Mouse (Mus musculus) limb, embryonic 10.5 days (tissue): Measurements from ENCODE around the gene Jkamp. TPM values are rescaled to one million over a fixed set of nuclear protein-coding genes. Genes with fewer than 3 reads are reported as not detected.

ENCODE experiments used
- DNase-seq: peaks from one replicate; pipeline ENCODE4 v3.0.0-alpha.2; 2017; ENCODE audit warnings: low spot score
- H3K27ac ChIP-seq: fragments of 300-500 bp; sonication (generic); 2 replicates; pipeline ENCODE4 v1.5.1; 2016; ENCODE audit warnings: mild to moderate bottlenecking
- H3K27me3 ChIP-seq: fragments of 300-500 bp; sonication (generic); 2 replicates; pipeline ENCODE4 v1.6.1; 2016; ENCODE audit warnings: low read depth, mild to moderate bottlenecking; ENCODE audit not compliant: poor library complexity, severe bottlenecking
- H3K36me3 ChIP-seq: fragments of 300-500 bp; sonication (generic); 2 replicates; pipeline ENCODE4 v1.6.1; 2016; ENCODE audit warnings: mild to moderate bottlenecking, moderate library complexity
- H3K4me1 ChIP-seq: fragments of 300-500 bp; sonication (generic); 2 replicates; pipeline ENCODE4 v1.6.1; 2016
- H3K4me3 ChIP-seq: fragments of 300-500 bp; sonication (generic); 2 replicates; pipeline ENCODE4 v1.5.1; 2016; ENCODE audit warnings: mild to moderate bottlenecking, moderate library complexity
- H3K9me3 ChIP-seq: fragments of 300-500 bp; sonication (generic); replicated peaks from 2 replicates; pipeline ENCODE4 v1.6.1; 2016; ENCODE audit warnings: mild to moderate bottlenecking
- WGBS: fragments of 180-500 bp; shearing (Covaris S2); methylation state at CpG from one replicate; pipeline ENCODE4 v1.1.7; 2016; 5-methylcytosine and 5-hydroxymethylcytosine counted together
- polyA plus RNA-seq: library from polyadenylated mRNA; unstranded; fragments of >200 nt; fragmentation: Nextera tagmentation; extraction: Ambion mirVana; gene quantifications from 2 replicates; pipeline ENCODE4 v1.2.1, GENCODE M21; 2016

Gene Jkamp
- polyA plus RNA-seq, 1 experiment from 2014 or later: 67.5 TPM

DNA sequence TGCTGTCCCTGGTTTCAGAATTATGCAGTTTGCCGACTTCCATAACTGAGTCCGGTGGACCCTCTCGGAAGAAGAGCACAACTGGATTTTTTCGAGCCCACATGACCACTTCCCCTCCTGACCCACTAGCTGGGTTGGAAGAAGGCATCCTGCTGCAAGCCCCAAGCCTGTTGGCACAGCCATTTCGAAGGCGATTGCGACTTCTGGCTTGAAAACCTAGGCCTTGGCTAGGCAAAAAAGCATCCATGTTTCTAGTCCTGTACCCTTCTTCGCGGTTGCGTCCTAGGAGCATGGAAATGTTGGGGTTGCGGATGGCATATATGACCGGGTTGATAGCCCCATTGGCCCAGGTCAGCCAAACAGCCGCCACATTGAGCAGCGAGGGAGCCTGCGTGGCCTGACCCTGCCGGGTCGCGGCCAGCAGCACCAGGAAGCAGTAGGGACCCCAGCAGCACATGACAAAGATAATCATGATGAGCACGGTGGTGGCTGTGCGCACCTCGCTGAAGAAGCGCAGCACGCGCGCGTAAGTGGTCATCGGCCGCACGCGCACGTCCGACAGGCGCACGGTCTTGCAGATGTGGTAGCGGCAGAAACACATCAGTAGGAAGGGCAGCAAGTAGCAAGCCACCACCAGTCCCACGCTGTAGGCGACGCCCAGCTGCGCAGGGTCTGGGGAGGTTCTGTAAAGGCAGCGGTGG, 15.6 kb upstream of the Jkamp start:
- H3K36me3 ChIP-seq: peaks cover 10% of the 10 kb centered on the region
- DNase-seq: no peak
- WGBS: 4% methylated on average over 40 of the region's 40 CpGs
- H3K4me3 ChIP-seq: peak overlapping the region; percentile 71
- H3K27ac ChIP-seq: peak overlapping the region; percentile 61
- peaks cover 57% of the 10 kb centered on the region for H3K27me3 ChIP-seq
- no peaks in the 10 kb centered on the region for H3K9me3 ChIP-seq
- H3K4me1 ChIP-seq: peaks cover 17% of the 10 kb centered on the region

GRCm38 (mm10) chr12:72070327-72071269, 14.8 kb upstream of the Jkamp start, which contains the start of gene Gpr135:
Gene Gpr135 (minus strand): TSS chr12:72071125.
- H3K4me1 ChIP-seq: peaks cover 17% of the 10 kb centered on the region
- under 1% methylated on average over 94 of the region's 94 CpGs for WGBS
- H3K4me3 ChIP-seq: peak within 1 kb of the TSS; percentile 71
- peak within 1 kb of the TSS; percentile 61 for H3K27ac ChIP-seq
- no peaks in the 10 kb centered on the region for H3K9me3 ChIP-seq
- DNase-seq: peak; percentile 91
- peaks cover 57% of the 10 kb centered on the region for H3K27me3 ChIP-seq
- peaks cover 13% of the 10 kb centered on the region for H3K36me3 ChIP-seq

DNA sequence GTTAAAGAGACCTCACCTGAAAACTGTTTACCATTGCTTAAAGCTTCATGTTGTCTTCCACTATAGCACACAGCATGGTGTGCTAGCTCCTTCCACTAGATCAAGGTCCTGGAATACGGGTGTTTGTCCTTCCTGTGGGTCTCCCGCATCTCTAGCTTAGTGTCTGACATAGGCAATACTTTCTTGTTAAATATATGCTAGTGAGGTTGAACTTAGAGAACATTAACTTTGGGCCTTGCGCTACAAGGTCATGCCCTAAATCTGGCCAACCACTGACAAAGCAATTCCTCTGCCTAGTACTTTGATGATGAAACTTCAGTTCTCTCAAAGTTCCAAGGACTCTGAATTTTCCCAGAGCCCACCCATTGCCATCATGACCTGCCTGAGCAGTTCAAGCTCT, 7.1 kb upstream of the Jkamp start:
- Histone ChIP-seq H3K27ac (no peak overlapping the region), H3K27me3 (no peaks in the 10 kb centered on the region), H3K4me1 (peaks cover 11% of the 10 kb centered on the region), H3K9me3 (no peaks in the 10 kb centered on the region), H3K36me3 (peaks cover 15% of the 10 kb centered on the region), H3K4me3 (no peak overlapping the region)
- no peak for DNase-seq
- 87% methylated on average over 3 of the region's 3 CpGs for WGBS

- Histone ChIP-seq H3K36me3 (no peaks in the 10 kb centered on the region), H3K27me3 (no peaks in the 10 kb centered on the region), H3K4me3 (peak overlapping the region; percentile 27; the same call in 1 of the 2 replicates), H3K4me1 (peaks cover 26% of the 10 kb centered on the region), H3K27ac (no peak overlapping the region), H3K9me3 (no peaks in the 10 kb centered on the region)
- 70% methylated on average over 3 of the region's 3 CpGs for WGBS
- no peak for DNase-seq
These were observed 3.4 kb upstream of the Jkamp start for GRCm38 (mm10) chr12:72081961-72082360.

DNA sequence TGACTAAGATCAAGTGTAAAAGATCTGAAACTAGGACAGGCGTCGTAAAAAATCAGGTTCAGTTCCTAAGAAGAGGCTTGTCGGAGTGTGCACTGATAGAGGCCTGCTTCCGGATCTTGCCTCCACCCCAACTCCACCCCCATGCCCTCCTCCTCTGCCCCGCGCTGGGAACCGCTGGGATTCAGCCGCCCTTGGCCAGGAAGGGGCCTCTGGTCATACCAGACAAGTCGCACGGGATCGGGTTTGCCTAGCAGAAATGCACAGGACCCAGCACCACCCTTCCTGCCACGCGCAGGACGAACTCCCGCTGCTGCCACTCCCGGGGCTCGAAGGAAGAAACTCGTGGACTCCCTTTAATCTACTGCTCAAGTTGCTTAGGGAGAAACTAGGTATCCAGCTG, 3.0 kb upstream of the Jkamp start:
- no peaks in the 10 kb centered on the region for H3K9me3 ChIP-seq
- 36% methylated on average over 18 of the region's 18 CpGs for WGBS
- H3K27me3 ChIP-seq: no peaks in the 10 kb centered on the region
- H3K4me3 ChIP-seq: peak overlapping the region; percentile 27
- peak; percentile 53 for DNase-seq
- H3K36me3 ChIP-seq: no peaks in the 10 kb centered on the region
- H3K4me1 ChIP-seq: peaks cover 29% of the 10 kb centered on the region
- H3K27ac ChIP-seq: no peak overlapping the region

- no peak for DNase-seq
- H3K9me3 ChIP-seq: no peaks in the 10 kb centered on the region
- H3K4me3 ChIP-seq: no peak overlapping the region
- WGBS: 89% methylated on average over 9 of the region's 9 CpGs
- no peaks in the 10 kb centered on the region for H3K27me3 ChIP-seq
- H3K27ac ChIP-seq: no peak overlapping the region
- H3K36me3 ChIP-seq: no peaks in the 10 kb centered on the region
- peaks cover 37% of the 10 kb centered on the region for H3K4me1 ChIP-seq
These were observed 2.1 kb upstream of the Jkamp start for GRCm38 (mm10) chr12:72083265-72083664.

DNA sequence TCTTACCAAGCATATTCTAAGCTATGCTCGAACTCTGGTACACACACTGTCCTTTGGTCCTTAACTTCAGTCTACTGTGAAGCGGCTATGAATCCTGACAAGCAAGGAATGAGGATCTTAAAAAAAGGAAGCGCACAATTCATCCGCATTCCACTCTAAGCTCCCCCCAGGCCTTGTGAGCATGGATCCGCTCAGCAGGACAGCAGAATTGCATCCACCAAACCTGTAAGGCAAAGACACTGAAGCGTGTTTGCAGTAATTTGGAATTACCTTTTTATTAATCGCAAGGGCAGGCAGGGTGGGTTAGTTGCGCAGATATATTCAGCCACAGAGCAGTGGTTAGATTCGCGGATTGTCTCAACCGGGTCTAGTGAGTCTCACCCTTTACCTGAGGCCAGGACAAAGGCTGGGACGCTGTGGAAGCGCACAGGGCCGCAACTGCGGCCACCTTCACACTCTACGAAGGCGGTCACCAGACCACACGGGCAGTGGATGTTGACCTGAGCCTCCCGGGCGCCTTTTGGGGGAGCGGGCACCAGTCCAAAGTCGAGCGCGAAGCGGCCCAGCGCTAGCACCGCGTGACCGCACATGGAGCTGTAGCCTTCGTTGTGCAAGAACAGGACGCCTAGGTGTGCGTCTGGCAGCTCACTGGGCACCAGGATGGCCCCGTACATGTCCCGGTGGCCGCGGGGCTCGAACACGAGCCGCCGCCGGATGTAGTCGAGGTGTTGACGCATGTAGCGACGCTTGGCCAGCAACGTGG, 947 bp upstream of the Jkamp start:
- Histone ChIP-seq H3K4me3 (peak overlapping the region; percentile 77), H3K36me3 (no peaks in the 10 kb centered on the region), H3K9me3 (no peaks in the 10 kb centered on the region), H3K4me1 (peaks cover 37% of the 10 kb centered on the region), H3K27ac (peak overlapping the region; percentile 95), H3K27me3 (no peaks in the 10 kb centered on the region)
- DNase-seq: no peak
- WGBS: 5% methylated on average over 46 of the region's 46 CpGs

- Histone ChIP-seq H3K4me3 (peak overlapping the region; percentile 77), H3K9me3 (no peaks in the 10 kb centered on the region), H3K36me3 (peaks cover 3% of the 10 kb centered on the region), H3K27ac (peak overlapping the region; percentile 95), H3K4me1 (peaks cover 37% of the 10 kb centered on the region), H3K27me3 (no peaks in the 10 kb centered on the region)
- DNase-seq: no peak
- WGBS: 0% methylated on average over 31 of the region's 31 CpGs
These were observed 413 bp upstream of the Jkamp start for GRCm38 (mm10) chr12:72085024-72085328.

GRCm38 (mm10) chr12:72086166-72086825, 907 bp downstream of the Jkamp start:
- no peaks in the 10 kb centered on the region for H3K9me3 ChIP-seq
- no peaks in the 10 kb centered on the region for H3K27me3 ChIP-seq
- peaks cover 16% of the 10 kb centered on the region for H3K36me3 ChIP-seq
- H3K4me3 ChIP-seq: peak overlapping the region; percentile 77
- WGBS: 3% methylated on average over 18 of the region's 18 CpGs
- DNase-seq: no peak
- peaks cover 37% of the 10 kb centered on the region for H3K4me1 ChIP-seq
- peak overlapping the region; percentile 95 for H3K27ac ChIP-seq

GRCm38 (mm10) chr12:72089802-72090201, 4.4 kb downstream of the Jkamp start:
- H3K27me3 ChIP-seq: no peaks in the 10 kb centered on the region
- H3K27ac ChIP-seq: no peak overlapping the region
- no peak for DNase-seq
- peaks cover 51% of the 10 kb centered on the region for H3K36me3 ChIP-seq
- H3K9me3 ChIP-seq: no peaks in the 10 kb centered on the region
- H3K4me3 ChIP-seq: no peak overlapping the region
- 91% methylated on average over 4 of the region's 4 CpGs for whole genome bisulfite sequencing
- H3K4me1 ChIP-seq: peaks cover 17% of the 10 kb centered on the region

- H3K36me3 ChIP-seq: peaks cover 86% of the 10 kb centered on the region
These were observed 11.6 kb downstream of the Jkamp start for GRCm38 (mm10) chr12:72096966-72097365.

GRCm38 (mm10) chr12:72102776-72103175, 17.4 kb downstream of the Jkamp start:
- no peaks in the 10 kb centered on the region for H3K9me3 ChIP-seq
- 88% methylated on average over 6 of the region's 6 CpGs for WGBS
- H3K36me3 ChIP-seq: peaks cover 30% of the 10 kb centered on the region
- peaks cover 3% of the 10 kb centered on the region; the same call in 1 of the 2 replicates for H3K4me1 ChIP-seq
- no peaks in the 10 kb centered on the region for H3K27me3 ChIP-seq
- H3K27ac ChIP-seq: no peak overlapping the region
- no peak overlapping the region for H3K4me3 ChIP-seq
- no peak for DNase-seq

More at GRCm38 (mm10) chr12:72096966-72097365, 11.6 kb downstream of the Jkamp start:
- Histone ChIP-seq H3K4me1 (no peaks in the 10 kb centered on the region), H3K27ac (no peak overlapping the region), H3K9me3 (no peaks in the 10 kb centered on the region), H3K27me3 (no peaks in the 10 kb centered on the region), H3K4me3 (no peak overlapping the region)
- 96% methylated on average over 8 of the region's 8 CpGs for WGBS
- no peak for DNase-seq
